In the genomic region with DNA sequence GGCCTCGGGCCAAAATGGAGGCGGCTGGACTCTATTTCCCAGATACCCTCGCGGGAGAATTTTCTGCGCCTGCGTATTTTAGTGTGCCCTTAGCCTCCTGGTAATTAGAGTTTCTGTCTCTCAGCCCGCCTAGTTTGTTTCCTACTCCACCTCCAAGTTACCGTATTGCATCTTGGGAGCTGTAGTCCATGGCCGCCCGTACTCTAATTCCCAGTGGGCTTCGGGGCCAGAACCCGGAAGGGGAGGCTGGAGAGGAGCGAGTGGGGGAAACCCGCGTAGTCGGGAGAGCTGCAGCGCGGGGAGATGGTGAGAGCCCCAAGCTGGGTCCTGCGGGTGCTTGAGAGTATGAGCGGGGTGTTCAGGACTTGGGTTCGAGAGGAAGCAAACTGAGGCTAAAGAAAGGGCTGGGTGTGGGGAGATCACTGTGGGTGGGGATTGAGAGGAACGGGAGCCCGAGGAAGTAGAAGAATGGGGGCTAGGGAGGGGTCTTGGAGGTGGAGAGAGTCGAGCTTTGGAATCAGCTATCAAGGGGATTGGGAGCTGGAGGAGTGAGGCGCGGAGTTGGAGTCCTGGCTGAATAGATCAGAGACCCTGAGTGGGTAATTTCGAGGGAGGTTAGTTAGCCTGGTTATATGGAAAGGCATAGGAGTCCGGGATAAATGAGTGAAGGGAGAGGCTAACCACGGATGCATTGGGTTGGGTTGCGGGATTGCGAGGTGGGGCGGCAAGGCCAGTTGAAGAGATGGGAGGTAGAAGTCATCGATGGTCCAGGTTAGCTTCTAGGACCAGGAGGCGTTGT, we compare ENCODE assay signal across 8 mouse cellular contexts. TPM values are rescaled to one million over a fixed set of nuclear protein-coding genes. Genes with fewer than 3 reads are reported as not detected.
DNase-seq lines count a peak whose midpoint lies in the region; ATAC-seq and TF ChIP-seq lines count a peak whose summit lies in the region.

TSS of gene Fbxo46 (plus strand) at position 229 of the 799 bp plus-strand sequence.

- WGBS in hindbrain, postnatal 0 days = 3% methylated on average over 34 of the region's 34 CpGs

- peaks cover 16% of the 10 kb centered on the region for H3K4me1 ChIP-seq in hindbrain, postnatal 0 days (ENCODE audit: insufficient read depth, low read length)

- ATAC-seq in common myeloid progenitor, adult 5-6 weeks (replicated peaks; ENCODE audit: low read depth, poor library complexity, severe bottlenecking) = peak; percentile 99
- ATAC-seq in hindbrain, postnatal 0 days = peak; percentile 94
- ATAC-seq in megakaryocyte, adult 5-6 weeks (ENCODE audit: poor library complexity, severe bottlenecking) = peak; percentile 99

- peak within 1 kb of the TSS; percentile 82 for H3K9ac ChIP-seq in hindbrain, postnatal 0 days (replicated peaks; ENCODE audit: low read length)

- H3K9me3 ChIP-seq in hindbrain, postnatal 0 days (ENCODE audit: low read length) = no peaks in the 10 kb centered on the region

- peak within 1 kb of the TSS; percentile 90 for H3K27ac ChIP-seq in gastrocnemius, adult 2 months
- peak within 1 kb of the TSS; percentile 62 for H3K27ac ChIP-seq in hindbrain, postnatal 0 days
- peak within 1 kb of the TSS; percentile 80 for H3K27ac ChIP-seq in left cerebral cortex, adult 2 months

- H3K4me2 ChIP-seq in hindbrain, postnatal 0 days (ENCODE audit: low read depth, low read length) = peak within 1 kb of the TSS; percentile 76

- no peak for TF ChIP-seq CTCF in gastrocnemius, adult 2 months (IDR thresholded peaks at IDR 0.05)
- no peak; the same call in 1 of the 2 replicates for TF ChIP-seq CTCF in hindbrain, postnatal 0 days (IDR thresholded peaks at IDR 0.05; ENCODE audit: low read depth)
- no peak for TF ChIP-seq CTCF in left cerebral cortex, adult 2 months (IDR thresholded peaks at IDR 0.05)

- peak within 1 kb of the TSS; percentile 92 for H3K4me3 ChIP-seq in gastrocnemius, adult 2 months
- peak within 1 kb of the TSS; percentile 74 for H3K4me3 ChIP-seq in hindbrain, postnatal 0 days (ENCODE audit: low read length)
- H3K4me3 ChIP-seq in left cerebral cortex, adult 2 months = peak within 1 kb of the TSS; percentile 86

- peak; percentile 98 for DNase-seq in ZHBTc4 (ENCODE audit: low read depth, low spot score)
- peak; percentile 93 for DNase-seq in gastrocnemius, adult 2 months
- peak; percentile 99 for DNase-seq in hindbrain, postnatal 0 days (ENCODE audit: low spot score)
- DNase-seq in left cerebral cortex, adult 2 months (ENCODE audit: extremely low spot score in 1 of 2, low spot score in 2 of 2) = peak; percentile 88 to 90
- peak; percentile 93 to 94 for DNase-seq in right cerebral cortex, adult 2 months (ENCODE audit: low spot score in 2 of 2)
- peak; percentile 92 for DNase-seq in urinary bladder, postnatal 14 days (ENCODE audit: low spot score)

- H3K27me3 ChIP-seq in hindbrain, postnatal 0 days (ENCODE audit: insufficient read depth, low read length) = no peaks in the 10 kb centered on the region

- H3K36me3 ChIP-seq in hindbrain, postnatal 0 days (ENCODE audit: insufficient read depth, low read length) = no peaks in the 10 kb centered on the region

- intact Hi-C loops in gastrocnemius, adult 2 months (cut with DNase I) = no loop called here
- intact Hi-C loops in left cerebral cortex, adult 2 months (cut with DNase I) = no loop called here

RNA-seq across cellular contexts. Expression of gene Fbxo46, which starts in this region (rescaled TPM):
- total RNA-seq in common myeloid progenitor, adult 5-6 weeks (2017) = 5.7 and 6.6 TPM in 2 replicates
- 1 to 10 TPM; 2.3 to 3.0 TPM for total RNA-seq in gastrocnemius, adult 2 months (2021)
- total RNA-seq in hindbrain, postnatal 0 days (2014; rRNA removed) = 19.6 and 23.8 TPM in 2 replicates
- polyA plus RNA-seq in hindbrain, postnatal 0 days (2015; fragmentation: Nextera tagmentation; extraction: Ambion mirVana) = 7.7 and 9.0 TPM in 2 replicates
- total RNA-seq in left cerebral cortex, adult 2 months (2021) = 10 to 100 TPM; 13.4 to 14.3 TPM
- 1.5 and 1.9 TPM in 2 replicates for total RNA-seq in megakaryocyte, adult 5-6 weeks (2015)
- 6.5 and 6.9 TPM in 2 replicates for total RNA-seq in megakaryocyte, adult 5-6 weeks (2017)

Comparison
In these comparisons a context has a peak if more than half of its experiments do, and no peak if none do; other contexts are left out.
1. Peak in every context shown above with its lines: DNase-seq, ATAC-seq, H3K4me3 ChIP-seq and H3K27ac ChIP-seq.